Mouse (Mus musculus) brain, adult 2 months (tissue): ENCODE results near the gene Ipo13.

ENCODE experiments used
- DNase-seq: peaks from one replicate; pipeline ENCODE4 v3.0.0; 2011; ENCODE audit warnings: low read depth, low spot score

The Ipo13 gene

DNA sequence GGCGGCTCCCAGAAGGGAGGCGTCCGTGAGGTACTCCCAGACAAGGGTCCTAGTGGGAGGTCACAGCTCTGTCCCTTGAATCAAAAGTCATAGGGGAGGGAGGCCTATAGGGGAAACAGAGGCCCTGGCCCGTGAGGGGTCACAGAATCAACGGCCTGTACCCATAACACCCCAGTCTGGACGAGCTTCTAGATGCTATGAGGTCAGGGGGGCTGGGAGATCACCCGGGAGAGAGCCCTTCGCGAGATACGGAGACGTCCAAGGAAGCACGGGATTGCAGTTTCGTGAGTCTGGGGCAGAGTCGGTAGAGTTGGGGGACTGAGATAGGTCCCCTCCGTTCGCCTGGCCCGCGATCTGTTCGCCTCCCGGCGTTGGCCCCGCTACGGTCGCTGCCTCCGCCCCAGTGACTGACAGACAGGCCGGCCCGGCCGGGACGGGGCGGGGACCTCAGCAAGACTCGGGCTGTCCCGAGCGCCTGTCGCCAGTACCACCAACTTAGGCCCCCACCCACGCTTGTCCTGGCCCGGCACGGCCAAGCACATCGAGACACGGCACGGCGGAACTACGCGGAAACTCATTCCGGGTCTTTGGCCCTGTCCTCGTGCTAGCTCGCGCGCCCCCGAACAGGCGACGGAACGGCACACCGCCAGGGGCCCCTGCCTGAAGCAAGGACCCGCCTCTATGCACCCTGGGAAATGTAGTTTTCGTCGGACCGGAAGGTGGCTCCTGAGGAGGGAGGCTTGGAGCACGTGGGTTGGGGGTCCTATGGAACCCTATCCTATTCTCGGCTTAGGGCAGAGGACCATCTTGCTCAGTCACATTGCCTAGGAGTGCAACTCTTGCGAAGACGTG is at the start of gene Ipo13:
TSS of gene Ipo13 (minus strand) at position 409 of the 852 bp plus-strand sequence.
- DNase-seq = peak; percentile 97

GRCm38 (mm10) chr4:117957492-117957891 is 42.7 kb upstream of the Ipo13 start:
- DNase-seq = no peak

GRCm38 (mm10) chr4:117947493-117947892 is 32.7 kb upstream of the Ipo13 start:
- no peak for DNase-seq

DNA sequence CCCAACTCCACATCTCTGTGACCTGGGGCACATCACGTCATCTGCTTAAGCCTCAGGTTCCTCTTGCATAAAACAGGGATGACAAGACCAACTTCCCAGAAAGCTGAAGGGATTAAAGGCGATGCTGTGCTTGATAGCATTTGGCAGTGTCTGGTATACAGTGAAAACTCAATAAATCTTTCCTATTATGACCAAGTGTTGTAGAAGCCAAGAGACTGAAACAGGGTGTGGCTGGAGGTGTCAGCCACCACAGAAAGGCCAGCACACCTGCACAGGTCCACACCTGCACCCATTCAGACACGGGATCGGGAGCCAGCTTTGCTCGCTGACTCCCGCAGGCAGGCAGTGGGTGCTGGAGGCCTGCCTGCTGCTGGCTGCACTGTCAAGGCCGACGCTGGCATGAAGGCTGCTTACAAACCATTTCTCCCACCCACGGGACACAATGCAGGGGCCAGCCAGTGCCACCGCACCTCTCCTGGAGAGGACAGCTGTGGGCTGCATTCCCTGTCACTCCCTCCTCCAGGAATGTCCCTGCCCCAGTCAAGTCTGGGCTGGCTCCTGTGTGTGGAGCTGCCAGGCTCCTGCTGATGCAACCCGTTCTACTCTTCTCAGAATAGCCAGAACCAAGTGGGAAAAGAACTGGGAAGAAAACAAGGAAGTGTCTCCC is 32.0 kb upstream of the Ipo13 start:
- peak; percentile 50 for DNase-seq

DNA sequence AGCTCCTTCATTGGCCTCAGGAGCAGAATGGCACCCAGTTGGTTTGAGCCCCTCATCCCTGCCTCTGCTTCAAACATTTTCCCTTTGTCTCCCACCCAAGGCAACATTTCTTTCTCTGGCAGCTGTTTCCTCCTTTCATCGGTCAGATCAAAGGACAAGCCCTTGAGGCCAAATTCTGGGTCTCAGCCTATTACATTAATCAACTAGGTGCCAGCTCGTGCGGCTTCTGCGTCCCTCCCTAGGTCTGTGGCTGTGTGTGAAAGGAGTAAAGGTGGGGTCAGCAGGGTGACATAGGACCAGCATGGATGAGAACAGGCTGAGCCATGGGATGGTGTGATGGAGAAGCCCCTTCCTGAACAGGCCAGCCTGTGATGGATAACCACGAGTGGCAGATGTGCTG is 28.5 kb upstream of the Ipo13 start:
- DNase-seq = no peak

DNA sequence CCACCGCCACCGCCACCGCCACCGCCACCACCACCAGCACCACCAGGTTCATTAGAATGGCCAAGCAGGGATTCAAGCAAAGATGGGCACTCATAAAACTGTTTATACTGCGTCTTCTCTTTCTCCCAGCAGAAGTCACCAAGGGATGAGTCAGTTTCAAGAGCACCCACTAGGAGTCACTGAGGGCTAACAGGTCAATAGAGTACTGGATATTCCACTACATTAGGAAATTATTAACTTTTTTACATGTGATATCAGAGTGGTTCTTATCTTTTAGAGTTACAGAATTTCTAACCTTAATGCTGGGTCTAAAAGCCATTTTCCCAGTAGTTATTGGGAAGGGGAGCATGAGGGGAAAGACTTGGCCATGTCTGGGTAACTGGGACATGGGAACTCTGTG is 22.2 kb upstream of the Ipo13 start:
- no peak for DNase-seq

DNA sequence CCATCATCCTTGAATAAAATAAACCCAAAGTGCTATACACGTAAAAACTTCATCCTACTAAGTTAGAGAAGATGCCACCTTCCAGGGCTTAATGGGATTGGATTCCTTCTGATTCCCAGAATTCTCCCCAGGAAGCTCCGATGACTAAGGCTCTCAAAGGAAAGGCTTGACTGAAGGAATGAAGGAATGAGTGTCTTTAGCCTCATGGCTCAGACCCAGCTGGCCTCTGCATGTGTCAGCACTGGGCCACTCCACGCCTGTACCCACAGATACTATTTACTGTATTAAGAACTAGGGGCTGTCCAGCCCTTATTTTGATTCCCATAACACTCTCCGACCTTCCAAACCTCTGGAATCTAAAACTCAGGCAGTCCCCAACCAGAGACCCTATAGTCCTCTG is 19.3 kb upstream of the Ipo13 start:
- no peak for DNase-seq

DNA sequence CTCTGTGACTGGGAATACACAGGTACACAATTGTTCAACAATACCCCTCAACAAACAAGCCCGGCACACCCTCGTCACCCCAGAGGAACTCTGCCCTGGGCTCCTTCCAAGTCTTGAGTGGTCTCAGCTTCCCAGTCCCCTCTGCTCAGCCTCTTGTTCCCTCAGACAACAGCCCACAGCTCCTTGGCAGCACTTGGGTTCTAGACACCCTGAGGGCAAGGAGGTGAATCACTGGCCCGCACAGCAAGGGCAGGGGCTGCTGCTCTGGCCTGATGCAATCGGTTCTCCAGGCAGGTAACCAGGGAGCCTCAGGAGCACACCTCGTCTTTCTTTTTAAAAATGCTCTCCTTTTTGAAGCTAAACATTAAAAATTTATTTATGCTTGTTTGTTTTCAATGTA is 18.4 kb upstream of the Ipo13 start:
- DNase-seq = no peak

GRCm38 (mm10) chr4:117929391-117929881 is 14.6 kb upstream of the Ipo13 start, which contains the start of gene Artn:
Artn (minus strand) TSS chr4:117929763.
- no peak for DNase-seq

- peak; percentile 72 for DNase-seq
Measured at GRCm38 (mm10) chr4:117928699-117929241, 14.0 kb upstream of the Ipo13 start.

GRCm38 (mm10) chr4:117928234-117928633 is 13.4 kb upstream of the Ipo13 start:
- DNase-seq = peak; percentile 68

DNA sequence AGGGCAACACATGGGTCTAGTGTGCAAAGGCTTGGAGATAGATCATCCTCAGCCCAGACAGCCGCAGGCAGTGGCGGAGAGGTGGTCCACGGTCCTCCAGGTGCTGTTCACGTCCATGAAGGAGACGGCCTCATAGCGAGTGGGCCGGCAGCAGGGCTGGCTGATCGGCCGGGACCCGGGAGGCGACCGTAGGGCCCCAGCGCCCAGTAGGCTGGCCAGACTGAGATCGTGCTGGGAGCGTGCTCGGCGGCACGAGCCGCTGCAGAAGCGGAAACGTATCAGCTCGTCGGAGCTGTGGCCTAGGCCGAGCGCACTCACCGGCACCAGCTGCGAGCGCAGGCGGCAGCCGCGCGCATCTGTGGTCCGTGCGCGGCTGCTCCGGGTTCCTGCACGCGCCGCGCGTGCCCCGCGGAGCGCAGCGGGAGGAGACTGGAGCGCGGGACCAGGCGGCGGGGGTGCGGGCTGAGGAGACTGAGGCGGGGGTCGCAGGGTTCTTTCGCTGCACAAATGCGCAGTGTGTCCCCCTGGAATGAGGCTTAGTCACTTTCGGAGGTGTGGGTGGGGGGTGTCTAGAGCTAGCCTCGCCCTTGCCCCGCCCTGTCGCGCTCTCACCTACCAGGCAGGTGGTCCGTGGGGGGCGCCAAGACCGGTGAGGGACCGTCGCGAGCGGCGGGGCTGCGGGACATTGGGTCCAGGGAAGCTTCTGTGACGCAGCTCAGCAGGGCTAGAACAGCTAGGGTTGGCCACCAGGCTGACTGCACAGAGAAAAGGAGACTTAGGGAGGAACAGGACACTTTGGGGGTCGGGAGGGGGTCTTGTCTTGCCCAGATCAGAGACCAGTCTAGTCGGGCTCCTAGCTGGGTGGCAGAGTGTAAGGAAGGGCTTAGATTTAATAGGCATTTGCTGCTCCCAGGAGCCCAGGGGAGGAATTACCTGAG is 12.0 kb upstream of the Ipo13 start:
- DNase-seq = peak; percentile 85

DNA sequence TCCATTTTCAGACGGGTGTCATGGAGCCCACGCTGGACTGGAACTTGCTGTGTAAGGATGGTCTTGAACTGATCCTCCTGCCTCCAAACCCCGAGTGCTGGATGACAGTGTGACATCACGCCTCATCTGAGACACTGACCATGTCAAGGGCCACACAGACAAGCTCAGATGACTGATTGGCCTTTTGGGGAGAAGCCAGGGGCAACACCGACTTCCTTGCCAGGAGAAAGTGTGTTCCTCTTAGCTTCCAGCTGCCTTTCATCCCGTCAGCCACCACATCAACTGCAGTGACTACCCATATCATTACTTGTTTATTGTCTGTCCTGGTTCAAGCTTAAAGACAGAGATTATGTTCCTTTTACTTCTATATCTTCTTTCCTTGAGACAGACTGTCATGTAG is 10.1 kb upstream of the Ipo13 start:
- DNase-seq = no peak

GRCm38 (mm10) chr4:117923450-117923849 is 8.7 kb upstream of the Ipo13 start:
- DNase-seq = no peak

- DNase-seq = no peak
Measured at GRCm38 (mm10) chr4:117921358-117921757, 6.6 kb upstream of the Ipo13 start.

GRCm38 (mm10) chr4:117918762-117919161 is 4.0 kb upstream of the Ipo13 start:
- DNase-seq = no peak

DNA sequence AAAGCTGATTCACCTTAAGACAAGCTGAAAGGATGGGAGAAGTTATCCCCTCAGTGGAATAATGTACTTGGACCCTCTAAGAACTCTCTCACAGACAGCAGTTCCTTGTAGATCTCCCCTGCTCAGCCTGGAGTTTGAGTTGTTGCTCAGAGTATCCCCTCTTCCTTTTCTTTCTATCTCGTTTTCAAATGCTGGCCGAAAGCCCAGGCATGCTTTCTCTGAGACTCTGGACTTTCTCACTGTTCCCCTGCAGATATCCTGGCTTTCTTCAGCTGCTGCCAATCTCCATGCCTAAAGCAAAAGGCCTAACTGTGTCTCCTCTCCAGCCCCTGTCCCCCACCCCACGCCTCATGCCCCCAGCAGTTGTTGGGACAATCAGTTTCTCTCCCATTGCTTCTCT is 3.5 kb upstream of the Ipo13 start:
- DNase-seq = no peak

DNA sequence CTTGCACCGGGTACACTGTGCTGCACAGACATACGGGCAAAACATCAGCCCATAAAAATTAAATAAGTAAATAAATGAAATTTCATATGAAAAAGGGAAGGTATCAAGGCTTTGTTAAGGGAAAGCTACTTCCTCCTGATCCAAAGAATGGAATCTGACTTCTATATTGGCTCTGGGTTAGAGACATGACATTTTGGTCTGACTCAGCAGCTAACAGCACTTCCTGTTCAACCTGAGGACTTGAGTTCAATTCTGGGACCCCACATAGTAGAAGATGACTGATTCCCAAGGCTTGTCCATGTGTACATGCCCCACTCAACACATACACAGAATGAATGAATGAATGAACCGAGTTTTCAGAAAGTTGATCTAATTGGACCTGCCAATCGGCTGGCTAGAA is 3.0 kb upstream of the Ipo13 start:
- DNase-seq = no peak

DNA sequence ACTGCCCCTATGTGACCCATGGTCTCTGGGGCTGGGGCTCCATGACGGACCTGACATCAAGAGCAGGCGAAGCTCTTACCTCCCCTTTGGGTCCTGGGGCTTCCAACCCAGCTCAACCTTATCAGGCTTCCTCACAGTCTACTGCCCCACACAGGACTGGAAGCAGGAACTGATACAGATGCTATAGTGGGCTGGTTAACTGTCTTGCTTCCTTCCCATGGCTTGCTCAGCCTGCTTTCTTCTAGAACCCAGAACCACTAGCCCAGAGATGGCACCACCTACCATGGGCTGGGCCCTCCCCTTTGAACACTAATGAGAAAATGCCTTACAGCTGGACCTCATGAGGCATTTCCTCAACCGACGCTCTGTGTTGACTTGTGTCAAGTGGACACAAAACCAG is 2.6 kb upstream of the Ipo13 start:
- DNase-seq = no peak

DNA sequence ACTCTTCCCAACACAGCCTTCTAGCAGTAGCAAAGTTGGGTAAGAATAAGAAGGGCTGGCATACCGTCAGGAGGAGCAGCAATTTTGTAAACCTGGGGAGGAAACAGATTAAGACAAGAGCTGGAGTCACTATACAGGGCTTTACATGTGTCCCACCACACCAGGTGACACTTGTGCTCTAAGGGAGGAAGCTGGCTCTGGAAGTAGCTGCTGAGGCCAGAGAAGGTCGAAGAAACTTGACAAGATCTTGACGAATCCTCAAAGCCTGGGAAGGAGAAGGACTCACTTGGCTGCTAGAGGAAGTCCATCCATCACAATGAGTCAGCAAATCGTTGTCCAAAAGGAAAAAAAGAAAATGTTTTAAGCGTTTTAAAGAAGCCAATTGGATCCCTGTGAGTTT is 1.6 kb upstream of the Ipo13 start:
- DNase-seq = no peak

DNA sequence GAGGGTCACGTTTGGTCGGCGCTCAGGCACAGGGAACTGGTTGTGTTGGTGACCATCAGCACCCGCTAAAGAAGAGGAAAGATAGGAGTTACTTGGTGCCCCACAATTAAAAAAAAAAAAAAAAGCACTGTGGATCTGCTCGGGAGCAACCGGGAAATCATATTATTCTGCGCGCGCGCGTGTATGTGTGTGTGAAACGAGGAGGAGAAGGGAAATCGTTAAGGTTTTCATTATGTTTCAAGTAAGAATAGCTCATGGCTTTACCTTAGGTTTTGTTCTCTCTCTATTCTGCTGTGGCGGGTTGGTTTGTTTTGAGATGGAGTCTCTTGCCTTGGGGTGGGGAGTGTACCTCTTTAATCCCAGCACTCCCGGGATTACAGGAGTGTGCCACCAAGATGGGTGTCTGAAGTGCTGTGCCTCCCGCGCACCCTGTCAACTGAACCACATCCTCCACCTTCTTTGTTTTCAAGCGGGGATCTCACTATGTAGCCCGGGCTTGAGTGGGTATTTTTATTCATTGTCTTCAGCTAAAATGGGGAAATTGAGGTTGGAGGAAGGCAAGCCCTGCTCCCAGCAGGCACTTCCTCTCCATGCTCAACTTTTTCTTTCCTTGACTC is 798 bp upstream of the Ipo13 start:
- DNase-seq = peak; percentile 60
